Mouse (Mus musculus) heart, adult 11 months (tissue): ENCODE measurements around the gene Rptor.

Source experiments
- DNase-seq: peaks from one replicate; pipeline ENCODE4 v3.0.0; 2022

Gene Rptor

GRCm38 (mm10) chr11:119602763-119603526 is at the start of gene Rptor:
TSS of gene Rptor (plus strand) at chr11:119602905.
- peak; percentile 100 for DNase-seq

DNA sequence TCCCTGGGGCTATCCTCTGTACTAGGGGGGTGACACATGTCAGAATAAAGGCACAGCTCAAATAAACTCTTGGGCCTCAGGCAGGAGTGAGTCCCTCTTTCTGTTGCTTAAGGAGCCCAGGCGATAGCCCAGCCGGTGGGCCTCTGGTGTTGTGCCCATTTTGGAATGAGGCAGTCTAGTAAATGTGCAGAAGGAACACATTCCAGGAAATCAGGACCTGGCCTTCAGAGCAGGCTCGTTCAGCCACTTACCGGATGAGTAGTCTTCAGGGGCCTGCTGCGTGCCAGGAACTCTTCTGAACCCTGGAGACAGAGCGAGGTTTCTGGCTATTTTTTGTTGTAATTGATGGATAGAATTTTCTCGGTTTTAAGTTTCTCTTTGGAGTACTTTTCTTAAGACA is 48.0 kb upstream of the Rptor start:
- DNase-seq: no peak

- no peak for DNase-seq
Measured at GRCm38 (mm10) chr11:119555170-119555569, 47.5 kb upstream of the Rptor start.

- DNase-seq: no peak
Measured at GRCm38 (mm10) chr11:119557940-119558869, 44.5 kb upstream of the Rptor start.

DNA sequence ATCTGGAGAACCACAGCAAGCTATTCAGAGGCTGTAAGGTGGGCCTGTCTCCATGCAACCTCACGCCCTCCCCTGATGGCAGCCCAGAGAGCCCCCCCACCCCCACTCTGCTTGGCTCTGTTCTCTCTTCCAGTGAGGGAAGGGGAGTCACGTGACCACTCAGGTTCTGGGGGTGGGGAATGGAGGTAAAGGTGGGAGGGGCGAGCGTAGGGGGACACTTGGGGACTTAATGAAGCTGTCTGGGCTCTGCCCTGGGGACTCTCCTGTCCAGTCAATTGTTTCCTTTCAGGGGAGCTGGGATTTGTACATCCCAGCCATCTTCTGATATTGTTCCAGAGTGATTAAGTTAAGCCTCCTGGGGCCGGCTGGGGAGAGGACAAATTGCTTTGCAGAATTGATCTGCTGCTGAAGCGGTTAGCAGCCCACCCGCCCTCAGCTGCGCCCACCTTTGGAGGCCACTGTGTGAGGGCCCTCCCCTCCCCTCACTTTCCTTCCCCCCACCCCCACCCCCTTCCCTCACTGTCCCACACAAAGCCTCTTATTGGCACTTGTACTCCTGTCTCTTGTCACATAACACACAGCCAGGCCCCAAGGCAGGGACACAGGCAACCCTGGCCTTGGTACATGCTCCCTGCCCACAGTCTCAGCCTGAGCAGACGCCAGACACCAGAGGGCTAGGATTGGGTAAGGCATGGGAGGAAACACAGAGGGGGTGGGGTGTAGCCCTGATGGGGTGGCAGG is 43.7 kb upstream of the Rptor start:
- no peak for DNase-seq

DNA sequence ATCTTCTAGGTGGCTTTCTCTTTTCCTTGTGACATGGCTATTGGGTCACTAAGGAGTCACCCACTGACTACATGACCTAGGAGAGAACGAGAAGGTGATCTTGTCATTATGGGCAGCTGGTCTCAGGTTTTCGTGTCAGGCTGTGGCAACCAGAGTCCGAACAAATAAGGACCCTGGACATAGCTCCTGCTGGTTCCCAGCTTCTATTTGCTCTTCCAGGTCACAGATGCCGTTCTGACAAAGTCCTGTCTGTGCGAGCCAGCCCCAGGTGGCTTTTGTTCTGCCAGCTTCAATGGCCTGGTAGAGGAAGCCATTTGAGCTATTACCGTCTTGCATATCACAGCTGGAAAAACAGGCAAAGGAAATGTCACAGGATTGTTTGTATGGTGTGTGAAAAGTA is 40.4 kb upstream of the Rptor start:
- no peak for DNase-seq

DNA sequence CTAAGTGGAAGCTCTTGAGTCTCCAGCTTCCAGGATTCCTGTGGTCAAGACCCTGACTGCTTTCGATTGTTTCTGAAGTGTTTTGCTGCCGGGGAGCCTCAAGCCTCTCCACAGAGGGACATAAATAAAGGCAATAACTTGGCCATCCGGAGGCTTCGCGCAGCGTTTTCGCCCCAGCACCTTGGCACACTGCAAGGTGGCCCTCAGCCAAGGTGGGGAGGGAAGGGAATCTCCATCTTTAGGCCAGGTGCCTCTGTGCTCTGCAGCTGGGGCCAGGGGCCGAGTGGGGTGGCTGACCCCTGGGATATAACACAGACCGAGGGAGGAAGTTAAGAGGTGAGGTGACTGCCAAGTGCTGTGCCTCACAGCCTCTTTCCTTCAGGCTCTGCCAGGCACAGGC is 39.5 kb upstream of the Rptor start:
- DNase-seq: no peak

GRCm38 (mm10) chr11:119564383-119564782 is 38.3 kb upstream of the Rptor start:
- DNase-seq: no peak

GRCm38 (mm10) chr11:119565021-119565420 is 37.7 kb upstream of the Rptor start:
- DNase-seq: no peak

DNA sequence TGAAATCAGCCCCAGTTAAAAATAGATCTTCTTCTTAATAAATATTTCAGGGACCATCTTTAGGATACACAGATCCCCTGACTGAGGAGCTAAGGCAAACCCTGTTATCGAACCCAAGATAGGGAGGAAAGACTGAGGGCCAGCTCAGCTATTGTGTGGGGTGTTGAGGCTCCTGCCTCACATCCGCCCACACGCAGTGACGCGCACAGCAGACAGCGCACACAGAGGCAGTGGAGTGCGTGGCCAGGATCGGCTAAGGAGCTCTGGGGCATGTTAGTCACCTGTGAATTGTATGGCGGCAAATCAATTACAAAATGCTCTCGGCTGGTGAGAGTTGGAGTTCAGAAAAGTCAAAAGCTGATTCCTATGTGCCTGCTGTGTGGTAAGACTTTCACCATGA is 37.0 kb upstream of the Rptor start:
- no peak for DNase-seq

DNA sequence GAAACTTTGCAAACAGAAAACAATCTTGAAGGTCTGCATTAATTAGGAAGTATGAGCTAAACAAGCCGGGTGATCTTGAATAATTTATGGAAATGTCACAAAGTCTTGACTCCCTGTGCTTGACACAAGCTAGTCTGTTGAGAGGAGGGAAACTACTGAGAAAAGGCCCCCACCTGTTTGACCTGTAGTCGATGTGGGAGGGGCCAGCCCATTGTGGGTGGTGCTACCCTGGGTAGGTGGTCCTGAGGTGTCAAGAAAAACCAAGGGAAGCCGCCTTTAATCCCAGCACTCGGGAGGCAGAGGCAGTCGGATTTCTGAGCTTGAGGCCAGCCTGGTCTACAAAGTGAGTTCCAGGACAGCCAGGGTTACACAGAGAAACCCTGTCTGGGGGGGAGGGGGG is 36.5 kb upstream of the Rptor start:
- no peak for DNase-seq

DNA sequence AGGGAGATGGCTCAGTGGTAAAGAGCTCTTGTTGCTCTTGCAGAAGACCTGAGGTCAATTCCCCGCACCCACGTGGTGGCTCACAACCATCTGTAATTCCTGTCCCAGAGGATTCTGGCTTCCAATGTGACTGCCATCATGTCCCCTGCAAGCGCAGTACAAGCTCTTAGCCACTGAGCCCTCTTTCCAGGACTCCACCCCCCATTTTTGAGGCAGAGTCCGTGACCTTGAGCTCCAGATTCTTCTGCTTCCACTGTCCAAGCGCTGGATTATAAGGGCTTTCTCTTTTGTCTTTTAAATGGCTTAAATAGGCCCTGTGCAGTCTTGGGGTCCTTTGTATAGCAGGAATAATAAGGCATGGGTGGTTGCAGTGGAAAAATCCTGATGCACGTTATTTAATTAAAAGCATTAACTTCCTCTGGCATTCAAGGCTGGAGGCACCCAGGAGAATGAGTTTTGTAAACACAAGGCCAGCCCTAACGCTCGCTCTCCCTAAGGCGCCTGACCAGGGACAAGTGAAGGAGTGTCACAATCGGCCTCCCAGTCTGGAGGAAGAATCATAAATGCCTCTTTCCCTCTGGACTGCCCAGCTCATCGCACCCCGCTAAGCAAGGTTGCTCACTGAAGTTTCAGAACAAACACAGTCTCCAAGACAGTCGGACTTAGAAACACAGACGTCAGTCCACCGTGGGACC is 30.2 kb upstream of the Rptor start:
- no peak for DNase-seq

GRCm38 (mm10) chr11:119576855-119577254 is 25.9 kb upstream of the Rptor start:
- DNase-seq: no peak

DNA sequence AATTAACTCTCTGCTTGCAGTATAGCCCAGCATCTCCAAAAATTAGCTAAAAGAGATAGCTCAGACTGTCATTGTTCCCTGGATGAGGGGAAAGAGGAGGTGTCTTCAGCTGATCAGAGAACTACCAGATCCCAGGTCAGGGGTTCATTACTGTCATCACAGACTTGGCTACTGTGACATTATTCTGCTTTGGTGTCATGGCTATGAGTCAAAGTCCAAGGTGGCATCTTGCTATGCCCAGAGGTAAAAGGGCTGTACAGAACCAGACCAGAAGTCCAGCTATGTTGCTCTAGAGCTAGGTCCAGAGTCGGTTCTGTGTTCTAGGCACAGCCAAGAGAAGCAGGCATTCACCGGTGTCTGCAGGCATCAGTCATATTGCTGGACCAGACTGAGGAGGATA is 25.0 kb upstream of the Rptor start:
- no peak for DNase-seq

- no peak for DNase-seq
Measured at GRCm38 (mm10) chr11:119586511-119586910, 16.2 kb upstream of the Rptor start.

- no peak for DNase-seq
Measured at GRCm38 (mm10) chr11:119587112-119587511, 15.6 kb upstream of the Rptor start.

DNA sequence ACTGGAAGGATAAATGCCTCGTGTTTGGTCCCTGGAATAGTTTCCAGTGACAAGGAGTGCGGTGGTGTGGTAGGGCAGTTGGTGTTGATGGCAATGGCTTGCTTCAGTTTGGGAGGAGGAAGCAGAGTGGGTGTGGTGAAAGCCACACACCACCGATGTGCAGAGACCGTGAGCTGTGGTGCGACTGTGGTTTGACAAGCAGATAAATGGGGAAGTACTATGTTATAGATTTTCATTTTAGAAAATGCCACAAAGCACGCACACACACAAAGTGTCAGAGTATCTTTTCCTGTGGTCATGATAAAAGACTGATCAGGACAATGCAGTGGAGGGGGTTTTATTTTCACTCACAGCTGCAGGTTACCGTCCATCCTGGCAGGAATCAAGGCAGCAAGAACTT is 13.5 kb upstream of the Rptor start:
- no peak for DNase-seq

DNA sequence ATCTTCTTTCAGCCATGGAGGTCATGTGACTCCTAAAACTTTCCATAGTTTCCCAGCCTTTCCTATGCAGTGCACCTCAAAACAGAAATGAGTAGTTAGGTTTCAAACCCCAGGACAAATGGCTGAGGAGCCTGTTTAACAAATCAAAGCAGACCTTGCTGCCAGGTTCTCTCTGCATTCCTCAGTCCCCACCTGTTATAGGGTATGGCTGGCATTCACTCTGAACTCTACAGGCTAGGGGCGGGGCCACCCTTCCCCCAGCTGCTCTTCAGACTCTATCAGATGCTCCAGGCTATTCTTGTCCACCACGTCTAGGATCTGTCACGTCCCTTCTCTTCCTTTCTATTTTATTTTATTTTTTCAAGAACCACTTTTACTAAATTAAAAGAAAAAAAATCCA is 8.7 kb upstream of the Rptor start:
- DNase-seq: no peak

GRCm38 (mm10) chr11:119598856-119599255 is 3.8 kb upstream of the Rptor start:
- no peak for DNase-seq

DNA sequence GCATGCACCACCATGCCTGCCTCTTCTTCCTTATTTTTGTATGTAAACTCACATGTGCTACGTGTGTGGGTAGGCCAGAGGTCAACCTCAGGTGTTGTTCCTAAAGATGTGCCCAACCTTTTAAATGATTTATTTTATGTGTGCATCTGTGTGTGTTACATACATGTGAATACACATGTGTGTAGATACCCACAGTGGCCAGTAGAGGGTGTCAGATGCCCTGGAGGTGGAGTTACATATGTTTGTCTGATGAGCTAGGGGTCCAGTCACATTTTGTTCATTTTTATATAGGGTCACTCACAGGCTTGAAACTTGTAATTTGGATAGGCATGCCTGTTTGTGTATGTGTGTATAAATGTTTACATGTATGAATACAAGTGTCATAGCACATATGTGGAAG is 2.4 kb upstream of the Rptor start:
- no peak for DNase-seq

- no peak for DNase-seq
Measured at GRCm38 (mm10) chr11:119602177-119602700, 466 bp upstream of the Rptor start.

GRCm38 (mm10) chr11:119603527-119603905 is 811 bp downstream of the Rptor start:
- no peak for DNase-seq

DNA sequence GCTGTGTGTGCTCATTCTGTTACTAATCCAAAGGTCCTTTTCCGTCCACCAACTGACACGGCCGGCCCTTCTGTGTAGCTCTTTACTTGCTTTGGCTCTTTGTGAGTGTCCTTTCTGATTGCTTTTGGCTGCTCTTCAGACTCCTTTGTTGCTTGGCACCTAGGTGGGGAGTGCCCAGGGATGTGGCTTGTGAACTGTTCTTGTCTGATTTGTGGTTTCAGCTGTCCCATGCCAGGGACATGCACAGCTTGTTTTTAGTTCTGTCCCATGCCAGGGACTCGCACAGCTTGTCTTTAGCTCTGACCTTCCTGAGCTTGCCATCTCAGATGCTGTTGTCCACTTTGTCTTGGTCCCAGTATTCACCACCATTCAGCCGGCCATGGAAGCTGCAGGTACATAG is 4.8 kb downstream of the Rptor start:
- peak; percentile 92 for DNase-seq
